Mouse (Mus musculus) stomach, embryonic 14.5 days (tissue): Measurements from ENCODE around the gene Msmb. TPM values are rescaled to one million over a fixed set of nuclear protein-coding genes. Genes with fewer than 3 reads are reported as not detected.
"Not testable (repeated sequence)": the region's sequence is repeated elsewhere in the genome, so short reads cannot be mapped to it uniquely, and the experiment has no call there.

ENCODE experiments used
- ATAC-seq: fragments of 200-750 bp; cut with Nextera tagmentation; 2 replicates; pipeline ENCODE4 v1.8.0; 2017; ENCODE audit warnings: low read depth, moderate TSS enrichment; ENCODE audit not compliant: insufficient number of reproducible peaks, insufficient read depth, low FRiP score
- H3K27ac ChIP-seq: fragments of 300-500 bp; sonication (generic); 2 replicates; pipeline ENCODE4 v1.5.1; 2014; ENCODE audit warnings: mild to moderate bottlenecking, low read length, moderate library complexity, mixed read lengths
- H3K27me3 ChIP-seq: fragments of 300-500 bp; sonication (generic); 2 replicates; pipeline ENCODE4 v1.6.1; 2014; ENCODE audit warnings: low read length, control low read depth, mixed read lengths; ENCODE audit not compliant: control insufficient read depth, insufficient read depth
- H3K36me3 ChIP-seq: fragments of 300-500 bp; sonication (generic); 2 replicates; pipeline ENCODE4 v1.6.1; 2014; ENCODE audit warnings: mild to moderate bottlenecking, control low read depth, low read length, moderate library complexity, mixed read lengths; ENCODE audit not compliant: control insufficient read depth, insufficient read depth
- H3K4me1 ChIP-seq: fragments of 300-500 bp; sonication (generic); 2 replicates; pipeline ENCODE4 v1.6.1; 2014; ENCODE audit warnings: low read length, control low read depth, mixed read lengths; ENCODE audit not compliant: control insufficient read depth, insufficient read depth
- H3K4me2 ChIP-seq: fragments of 300-500 bp; sonication (generic); replicated peaks from 2 replicates; pipeline ENCODE4 v1.6.1; 2014; ENCODE audit warnings: low read depth, low read length, control low read depth
- H3K4me3 ChIP-seq: fragments of 300-500 bp; sonication (generic); 2 replicates; pipeline ENCODE4 v1.5.1; 2014; ENCODE audit warnings: low read depth, low read length, control low read depth
- H3K9ac ChIP-seq: fragments of 300-500 bp; sonication (generic); replicated peaks from 2 replicates; pipeline ENCODE4 v1.6.1; 2014; ENCODE audit warnings: low read depth, mild to moderate bottlenecking, control low read depth, low read length, moderate library complexity, mixed read lengths
- H3K9me3 ChIP-seq: fragments of 300-500 bp; sonication (generic); 2 replicates; pipeline ENCODE4 v1.6.1; 2016; ENCODE audit warnings: low read depth, low read length, control low read depth; ENCODE audit not compliant: control insufficient read depth
- WGBS: fragments of 180-500 bp; shearing (Covaris S2); extraction: QIAGEN DNeasy Blood & Tissue Kit; methylation state at CpG from one replicate; pipeline ENCODE4 v1.1.7; 2014; 5-methylcytosine and 5-hydroxymethylcytosine counted together
- polyA plus RNA-seq: library from polyadenylated mRNA; unstranded; fragments of >200 nt; fragmentation: Nextera tagmentation; extraction: Ambion mirVana; gene quantifications from 2 replicates; pipeline ENCODE4 v1.2.1, GENCODE M21; 2014

Gene Msmb
- polyA plus RNA-seq, 1 experiment from 2014 or later: not detected

GRCm38 (mm10) chr14:32170137-32170536, 28.3 kb downstream of the Msmb start:
- Histone ChIP-seq H3K27me3 (no peaks in the 10 kb centered on the region), H3K27ac (no peak overlapping the region), H3K4me1 (peaks cover under 1% of the 10 kb centered on the region; the same call in 1 of the 2 replicates), H3K9me3 (no peaks in the 10 kb centered on the region), H3K36me3 (peaks cover 29% of the 10 kb centered on the region), H3K4me3 (no peak overlapping the region), H3K4me2 (no peak overlapping the region), H3K9ac (no peak overlapping the region)
- ATAC-seq: no peak
- WGBS: 88% methylated on average over 4 of the region's 4 CpGs

DNA sequence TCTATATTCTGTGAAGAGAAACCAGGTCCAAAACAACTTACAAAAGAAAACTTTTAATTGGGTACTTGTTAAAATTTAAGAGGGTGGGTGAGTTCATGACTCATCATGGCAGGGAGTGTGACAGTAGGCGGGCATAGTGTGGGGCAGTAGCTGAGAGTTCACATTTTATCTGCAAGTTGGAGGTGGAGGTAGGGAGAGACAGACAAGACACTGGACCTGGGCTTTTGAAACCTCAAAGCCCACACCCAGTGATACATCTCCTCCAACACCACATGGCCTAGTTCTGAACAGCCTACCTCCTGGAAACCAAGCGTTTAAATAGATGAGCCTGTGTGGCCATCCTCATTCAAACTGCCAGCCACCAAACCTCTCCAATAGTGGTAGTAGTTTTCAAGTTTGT, 33.5 kb downstream of the Msmb start:
- H3K36me3 ChIP-seq: peaks cover 46% of the 10 kb centered on the region
- H3K4me3 ChIP-seq: no peak overlapping the region
- no peaks in the 10 kb centered on the region for H3K4me1 ChIP-seq
- 92% methylated on average over 2 of the region's 2 CpGs for WGBS
- no peak overlapping the region for H3K27ac ChIP-seq
- H3K27me3 ChIP-seq: no peaks in the 10 kb centered on the region
- no peak overlapping the region for H3K9ac ChIP-seq
- H3K4me2 ChIP-seq: no peak overlapping the region
- no peaks in the 10 kb centered on the region for H3K9me3 ChIP-seq
- ATAC-seq: no peak

GRCm38 (mm10) chr14:32176590-32176989, 34.8 kb downstream of the Msmb start:
- H3K27ac ChIP-seq, H3K4me2 ChIP-seq, ATAC-seq, H3K9me3 ChIP-seq, H3K9ac ChIP-seq, H3K4me1 ChIP-seq, H3K4me3 ChIP-seq, H3K27me3 ChIP-seq: not testable (repeated sequence)
- peaks cover 53% of the 10 kb centered on the region for H3K36me3 ChIP-seq
- 87% methylated on average over 4 of the region's 5 CpGs for WGBS

DNA sequence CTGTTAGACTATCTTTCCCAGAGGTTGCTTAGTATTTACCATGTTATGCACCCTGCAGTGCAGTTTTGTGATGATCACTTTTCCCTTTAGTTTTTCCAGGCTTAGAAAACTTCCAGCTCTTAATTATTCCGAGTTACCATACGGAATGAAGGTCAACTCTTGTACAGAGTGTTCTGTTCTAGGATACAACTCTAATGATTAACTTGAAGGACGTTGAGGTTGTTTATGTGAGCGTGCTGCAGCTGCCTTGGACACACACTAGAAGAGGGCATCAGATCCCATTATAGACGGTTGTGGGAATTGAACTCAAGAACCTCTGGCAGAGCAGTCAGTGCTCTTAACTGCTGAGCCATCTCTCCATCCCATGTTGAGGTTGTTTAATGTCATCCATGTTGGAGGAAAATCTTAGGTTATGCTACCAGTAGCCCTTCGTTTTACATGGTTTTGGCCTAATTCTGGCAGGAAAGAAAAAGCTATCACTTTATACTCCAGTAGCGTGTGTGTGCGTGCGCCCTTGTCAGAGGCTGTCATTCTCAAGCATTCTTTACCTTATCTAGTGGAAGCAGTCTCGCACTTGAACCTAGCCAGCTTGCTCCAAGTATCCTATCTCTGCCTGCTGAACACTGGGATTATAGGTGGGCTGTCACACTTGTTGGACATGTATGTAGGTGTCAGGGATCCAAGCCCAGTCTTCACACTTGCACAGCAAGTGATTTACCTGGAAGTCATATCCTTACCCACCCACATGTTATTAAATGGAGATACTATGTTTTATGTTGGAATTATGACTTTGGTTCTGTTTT, 37.8 kb downstream of the Msmb start:
- no peak overlapping the region for H3K9ac ChIP-seq
- peaks cover 45% of the 10 kb centered on the region for H3K36me3 ChIP-seq
- no peak overlapping the region for H3K4me2 ChIP-seq
- H3K4me3 ChIP-seq: no peak overlapping the region
- WGBS: 90% methylated on average over 10 of the region's 10 CpGs
- H3K27me3 ChIP-seq: no peaks in the 10 kb centered on the region
- H3K9me3 ChIP-seq: no peaks in the 10 kb centered on the region
- H3K27ac ChIP-seq: no peak overlapping the region
- no peak for ATAC-seq
- H3K4me1 ChIP-seq: no peaks in the 10 kb centered on the region

DNA sequence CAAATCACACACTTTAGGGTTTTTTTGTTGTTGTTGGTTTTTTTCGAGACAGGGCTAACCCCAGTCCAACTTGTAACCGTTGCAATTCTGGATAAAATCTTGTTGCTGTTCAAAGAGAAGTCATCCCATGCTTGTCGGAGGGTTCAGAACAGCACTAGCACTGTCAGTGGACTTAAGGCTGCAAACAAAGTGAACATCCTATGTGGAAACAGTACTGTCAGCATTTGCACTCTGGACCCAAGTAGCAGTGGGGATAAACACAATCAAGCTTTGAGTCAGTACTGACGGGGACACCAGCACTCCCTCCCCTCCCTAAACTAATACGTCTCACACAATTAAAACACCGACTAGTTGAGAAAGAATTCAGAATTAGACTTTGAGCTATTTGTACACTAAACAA, 39.0 kb downstream of the Msmb start:
- 87% methylated on average over 6 of the region's 6 CpGs for WGBS
- ATAC-seq: no peak
- H3K4me3 ChIP-seq: no peak overlapping the region
- H3K4me1 ChIP-seq: no peaks in the 10 kb centered on the region
- H3K4me2 ChIP-seq: no peak overlapping the region
- no peaks in the 10 kb centered on the region for H3K27me3 ChIP-seq
- H3K27ac ChIP-seq: no peak overlapping the region
- H3K36me3 ChIP-seq: peaks cover 45% of the 10 kb centered on the region
- H3K9me3 ChIP-seq: no peaks in the 10 kb centered on the region
- H3K9ac ChIP-seq: no peak overlapping the region

DNA sequence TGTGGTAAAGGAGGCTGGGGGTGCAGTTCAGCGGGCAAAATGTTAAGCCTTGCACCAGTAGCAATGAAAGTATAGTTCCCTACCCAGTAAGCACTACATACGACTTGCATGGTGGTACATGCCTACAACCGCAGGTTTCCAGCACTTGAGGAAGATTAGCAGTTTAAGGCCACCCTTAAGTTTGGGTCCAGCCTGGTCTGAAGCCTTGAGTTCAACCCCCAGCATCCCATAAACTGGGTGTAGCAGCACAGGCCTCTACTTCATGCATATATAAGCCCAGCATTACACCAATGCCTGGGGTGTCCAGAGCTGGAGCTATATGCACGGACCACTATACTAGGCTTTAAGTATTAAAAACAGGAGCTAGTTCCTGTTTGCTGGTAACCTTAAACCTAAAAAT, 42.0 kb downstream of the Msmb start:
- ATAC-seq: no peak
- H3K9ac ChIP-seq: no peak overlapping the region
- no peaks in the 10 kb centered on the region for H3K9me3 ChIP-seq
- H3K36me3 ChIP-seq: peaks cover 68% of the 10 kb centered on the region
- H3K4me3 ChIP-seq: no peak overlapping the region
- no peak overlapping the region for H3K27ac ChIP-seq
- H3K27me3 ChIP-seq: no peaks in the 10 kb centered on the region
- WGBS: 93% methylated on average over 4 of the region's 4 CpGs
- H3K4me1 ChIP-seq: no peaks in the 10 kb centered on the region
- H3K4me2 ChIP-seq: no peak overlapping the region

DNA sequence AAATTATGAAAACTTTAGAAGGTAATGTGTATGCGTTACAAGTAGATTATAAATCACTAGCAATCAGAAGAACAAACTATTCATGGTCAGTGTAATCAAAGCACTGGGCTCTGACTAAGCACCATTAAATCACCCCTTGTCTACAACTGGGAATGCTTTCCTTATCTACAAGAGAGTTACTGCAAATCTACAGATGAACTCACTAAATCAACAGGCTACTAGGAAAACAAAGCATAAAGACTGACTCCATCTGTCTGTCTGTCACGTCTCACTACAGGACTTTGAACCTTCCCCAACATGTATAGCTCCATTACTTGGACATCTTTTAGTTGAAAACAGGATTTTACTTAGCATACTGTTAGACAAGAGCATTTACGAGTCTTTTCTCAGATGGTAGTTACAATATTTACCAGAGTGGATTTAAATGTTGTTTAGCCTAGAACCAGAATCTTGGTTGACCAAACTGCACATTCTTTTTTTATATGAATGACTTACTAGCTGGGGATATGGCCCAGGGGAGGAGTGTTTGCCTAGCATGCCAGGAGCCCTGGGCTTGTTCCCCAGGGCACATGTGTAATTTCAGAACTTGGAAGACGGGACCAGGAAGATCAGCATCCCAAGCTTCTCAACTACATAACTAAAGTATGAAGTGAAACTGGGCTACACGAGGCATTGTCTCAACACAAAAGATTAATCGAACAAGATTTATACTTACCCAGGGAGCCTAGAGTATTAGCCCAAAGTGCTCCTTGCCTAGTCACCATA, 49.0 kb downstream of the Msmb start:
- no peak overlapping the region for H3K27ac ChIP-seq
- no peaks in the 10 kb centered on the region for H3K4me1 ChIP-seq
- H3K36me3 ChIP-seq: peaks cover 56% of the 10 kb centered on the region
- no peaks in the 10 kb centered on the region for H3K27me3 ChIP-seq
- no peak overlapping the region for H3K4me2 ChIP-seq
- no peak for ATAC-seq
- no peaks in the 10 kb centered on the region for H3K9me3 ChIP-seq
- WGBS: 81% methylated on average over 6 of the region's 6 CpGs
- no peak overlapping the region for H3K9ac ChIP-seq
- H3K4me3 ChIP-seq: no peak overlapping the region

GRCm38 (mm10) chr14:32191926-32192325, 50.1 kb downstream of the Msmb start:
- Histone ChIP-seq H3K36me3 (peaks cover 47% of the 10 kb centered on the region), H3K9ac (no peak overlapping the region), H3K27ac (no peak overlapping the region), H3K27me3 (no peaks in the 10 kb centered on the region), H3K4me1 (no peaks in the 10 kb centered on the region), H3K4me2 (no peak overlapping the region), H3K4me3 (no peak overlapping the region), H3K9me3 (no peaks in the 10 kb centered on the region)
- ATAC-seq: no peak
- 91% methylated on average over 5 of the region's 5 CpGs for WGBS
